Mouse (Mus musculus) E14TG2a.4 (cell line): ENCODE measurements around the gene Itpkb.

Source experiments
- CTCF ChIP-seq: conservative IDR thresholded peaks from 2 replicates; pipeline ENCODE4 v1.5.1; 2014; ENCODE audit warnings: low read length
- NANOG ChIP-seq: IDR thresholded peaks from 2 replicates; pipeline ENCODE4 v1.6.1; 2014; ENCODE audit warnings: borderline replicate concordance, low read length, mixed read lengths
- POU5F1 ChIP-seq: IDR thresholded peaks from 2 replicates; pipeline ENCODE4 v1.6.1; 2014; ENCODE audit warnings: low read length, borderline replicate concordance

- TF ChIP-seq CTCF (no peak), NANOG (no peak), POU5F1 (no peak)
These were observed 54.2 kb downstream of the Itpkb start for GRCm38 (mm10) chr1:180384486-180384885.
